Mouse (Mus musculus) testis, postnatal 14 days (tissue): ENCODE results near the gene Ddx20.

Experiments used
- DNase-seq: peaks from one replicate; pipeline ENCODE4 v3.0.0; 2021; ENCODE audit warnings: low spot score

Gene Ddx20

GRCm38 (mm10) chr3:105666996-105667523, 20.3 kb downstream of the Ddx20 start:
- DNase-seq = no peak

DNA sequence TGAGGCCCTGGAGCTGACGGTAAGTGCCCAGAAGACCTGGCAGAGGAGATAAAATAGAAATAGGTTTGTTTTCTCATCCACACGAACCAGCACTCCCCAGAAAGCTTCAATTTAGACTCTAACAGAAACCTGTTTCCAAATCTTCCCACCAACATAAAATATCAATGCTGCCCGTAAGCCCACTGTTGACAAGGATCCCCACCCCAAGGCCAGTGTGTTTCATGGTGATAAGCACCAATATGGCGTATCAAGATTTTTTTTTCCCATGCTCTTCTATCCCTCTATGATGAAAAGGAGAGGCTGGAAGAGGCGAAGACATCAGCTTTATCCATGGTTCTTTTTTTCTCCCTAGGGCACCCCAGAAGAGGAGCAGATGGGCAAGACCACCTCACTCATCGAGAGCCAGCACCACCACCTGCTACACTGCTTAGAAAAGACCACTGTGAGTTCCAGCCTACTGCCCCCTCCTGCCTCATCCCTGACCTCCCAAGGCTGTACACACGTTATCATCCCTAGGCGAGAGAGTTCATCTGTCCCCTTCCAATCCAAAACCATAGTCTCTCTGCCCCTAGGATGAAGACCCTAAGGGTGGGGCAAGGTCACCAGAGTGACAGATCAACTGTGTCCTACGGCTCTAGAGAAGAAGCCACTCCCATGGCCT, 22.1 kb downstream of the Ddx20 start:
- no peak for DNase-seq

- DNase-seq = no peak
Observed at GRCm38 (mm10) chr3:105663043-105663442, 24.3 kb downstream of the Ddx20 start.

DNA sequence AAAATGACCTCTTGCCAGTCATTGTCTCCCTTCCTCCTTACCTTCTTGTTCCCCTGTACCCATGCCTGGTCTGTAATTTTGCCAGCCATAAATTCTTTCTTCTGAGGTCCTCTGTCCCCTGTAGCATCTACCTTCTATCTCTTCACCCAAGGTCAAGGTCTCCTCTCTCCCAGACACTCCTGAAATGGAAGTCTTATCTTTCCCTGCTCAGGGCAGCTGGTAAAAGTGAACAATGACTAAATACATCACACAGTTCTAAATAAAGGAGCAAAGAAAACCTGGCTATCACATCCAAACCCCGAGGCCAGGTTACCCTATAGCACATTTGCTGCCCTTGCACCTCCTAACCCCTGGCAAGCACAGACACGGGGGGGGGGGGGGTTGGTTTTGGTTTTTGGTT, 26.8 kb downstream of the Ddx20 start:
- DNase-seq = no peak

DNA sequence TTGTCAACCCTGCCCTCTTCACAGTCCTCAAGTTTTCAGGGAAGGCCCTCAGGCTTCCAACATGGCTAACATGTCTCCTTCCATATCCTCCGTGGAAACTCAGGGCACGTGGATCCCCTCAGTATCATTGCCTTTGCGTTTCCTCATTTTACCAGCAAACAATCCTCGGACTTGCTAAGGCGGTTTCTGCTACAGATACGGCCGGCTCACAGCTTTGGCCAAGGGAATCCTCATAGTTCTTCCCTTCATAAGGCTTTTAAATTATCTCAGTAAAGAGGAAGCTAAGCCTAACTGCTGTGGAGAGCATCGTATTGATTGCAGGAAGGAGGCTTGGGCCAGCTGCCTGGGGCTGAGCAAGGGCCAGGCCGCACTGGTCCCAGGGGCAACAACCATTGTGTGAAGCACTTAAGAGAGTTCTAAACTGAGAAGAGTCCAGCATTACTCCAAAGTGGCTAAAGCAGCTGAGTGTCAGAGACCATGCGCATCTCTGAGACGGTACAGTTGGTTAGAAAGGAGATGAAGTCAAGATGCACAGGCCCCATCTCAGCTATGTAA, 32.3 kb downstream of the Ddx20 start:
- no peak for DNase-seq

DNA sequence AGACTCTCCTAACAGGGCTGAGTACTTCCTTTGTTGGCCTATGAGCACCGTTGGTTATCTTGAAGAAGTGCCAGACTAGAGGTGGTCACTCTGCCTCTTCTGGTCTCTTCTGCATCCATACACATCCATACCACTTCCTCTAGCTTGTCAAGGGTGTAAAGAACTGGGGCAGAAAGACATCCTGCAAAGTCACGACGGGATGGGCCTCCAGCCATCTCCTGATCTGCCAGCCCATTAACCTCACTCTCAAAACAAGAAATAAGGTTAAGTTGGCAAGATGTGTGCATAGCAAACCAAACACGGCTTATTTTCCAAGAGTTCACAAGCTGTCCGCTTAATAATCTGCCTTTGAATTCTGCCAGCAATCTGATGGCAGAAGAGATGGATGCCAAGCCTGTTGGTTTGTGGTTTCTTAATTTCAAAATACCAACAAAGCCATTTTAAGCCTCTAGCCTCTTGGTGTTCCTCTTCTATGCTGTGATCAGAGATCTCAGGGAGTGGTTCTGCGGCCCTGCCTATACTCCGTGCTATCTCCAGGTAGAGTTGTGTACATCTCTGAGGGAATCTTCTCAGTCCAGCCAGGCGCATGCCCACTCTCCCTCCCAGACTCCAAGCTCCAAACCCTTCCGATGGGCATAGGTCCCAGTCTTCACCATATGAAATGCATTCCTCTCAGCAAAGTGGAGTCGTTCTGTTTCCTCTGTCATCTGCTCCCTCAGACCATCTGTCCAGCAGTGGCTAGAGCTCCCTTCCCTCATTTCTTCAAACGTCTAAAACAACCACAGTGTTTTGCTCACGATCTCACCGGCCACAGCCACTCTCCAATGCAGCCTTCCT, 33.6 kb downstream of the Ddx20 start:
- no peak for DNase-seq

GRCm38 (mm10) chr3:105648889-105649567, 38.3 kb downstream of the Ddx20 start:
- no peak for DNase-seq

- no peak for DNase-seq
Observed at GRCm38 (mm10) chr3:105643566-105643965, 43.8 kb downstream of the Ddx20 start.

- no peak for DNase-seq
Observed at GRCm38 (mm10) chr3:105642186-105642585, 45.2 kb downstream of the Ddx20 start.

DNA sequence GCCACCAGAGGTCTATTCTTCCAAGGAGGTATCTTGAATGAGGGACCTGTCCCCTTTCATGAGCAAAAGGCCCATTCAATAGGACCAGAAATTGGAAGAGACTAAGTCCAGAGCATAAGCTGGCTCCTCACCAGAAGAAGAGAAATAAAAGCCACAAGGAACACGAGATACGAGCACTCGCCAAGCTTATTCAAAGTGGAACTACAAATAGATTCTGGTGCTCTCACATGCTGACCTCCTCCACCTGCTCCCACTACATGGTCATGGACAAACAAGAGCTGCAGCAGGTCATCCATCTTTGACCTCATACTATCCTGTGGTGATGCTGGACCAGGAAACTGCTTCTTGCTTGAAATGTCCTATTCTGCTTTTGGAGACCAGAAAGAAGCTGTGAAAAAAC, 54.4 kb downstream of the Ddx20 start:
- no peak for DNase-seq

DNA sequence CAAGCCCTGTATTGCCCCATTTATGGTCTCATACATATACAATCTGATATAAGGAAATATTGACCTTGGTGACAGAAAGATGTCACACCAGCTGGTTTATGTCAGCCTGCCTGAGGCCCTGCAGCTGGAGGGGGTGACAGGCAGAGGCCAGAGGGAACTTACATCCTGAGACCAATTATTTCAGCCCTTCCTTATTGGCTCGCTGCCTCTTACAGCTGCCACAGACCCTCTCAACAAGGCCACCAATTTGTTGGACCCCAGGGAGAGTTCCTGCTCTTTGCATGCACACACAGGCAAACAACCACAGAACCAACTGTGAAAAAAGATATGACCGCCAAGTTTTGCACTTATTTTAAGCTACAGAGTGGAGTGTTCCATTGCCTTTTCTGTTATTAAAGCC, 55.1 kb downstream of the Ddx20 start:
- DNase-seq = no peak
